Mouse (Mus musculus): Measurements from ENCODE around the gene Mmd. TPM values are rescaled to one million over a fixed set of nuclear protein-coding genes. Genes with fewer than 3 reads are reported as not detected.
"Not testable (repeated sequence)": the region's sequence is repeated elsewhere in the genome, so short reads cannot be mapped to it uniquely, and the experiment has no call there.

Mmd gene
- polyA plus RNA-seq, 1 experiment from 2014 or later = 80.6 TPM

GRCm38 (mm10) chr11:90269398-90270123 is 20.3 kb downstream of the Mmd start:
- 0 out of 2 replicates have a peak, but pooled peaks cover 3% of the 10 kb centered on the region for H3K4me1 ChIP-seq (ENCODE audit: control insufficient read depth, insufficient read depth, low read length)
- 29% methylated on average over 18 of the region's 18 CpGs for WGBS
- H3K4me2 ChIP-seq (ENCODE audit: low read depth, low read length) = no peak overlapping the region
- H3K9ac ChIP-seq (replicated peaks; ENCODE audit: low read depth, low read length) = no peak overlapping the region
- H3K9me3 ChIP-seq (ENCODE audit: control insufficient read depth, low read length) = no peaks in the 10 kb centered on the region
- H3K27ac ChIP-seq (ENCODE audit: low read depth, low read length) = no peak overlapping the region
- peak; percentile 14; the same call in 1 of the 2 replicates for ATAC-seq (ENCODE audit: low read depth)
- peaks cover 4% of the 10 kb centered on the region; the same call in 1 of the 2 replicates for H3K36me3 ChIP-seq (ENCODE audit: control insufficient read depth, insufficient read depth, low read length)
- no peak overlapping the region for H3K4me3 ChIP-seq (ENCODE audit: low read depth, low read length)
- no peaks in the 10 kb centered on the region for H3K27me3 ChIP-seq (ENCODE audit: control insufficient read depth, insufficient read depth, low read length)

- Histone ChIP-seq H3K9ac (replicated peaks; ENCODE audit: low read depth, low read length) (no peak overlapping the region), H3K4me3 (ENCODE audit: low read depth, low read length) (no peak overlapping the region), H3K27me3 (ENCODE audit: control insufficient read depth, insufficient read depth, low read length) (no peaks in the 10 kb centered on the region), H3K36me3 (ENCODE audit: control insufficient read depth, insufficient read depth, low read length) (peaks cover 4% of the 10 kb centered on the region; the same call in 1 of the 2 replicates), H3K9me3 (ENCODE audit: control insufficient read depth, low read length) (no peaks in the 10 kb centered on the region), H3K27ac (ENCODE audit: low read depth, low read length) (no peak overlapping the region), H3K4me2 (ENCODE audit: low read depth, low read length) (no peak overlapping the region), H3K4me1 (ENCODE audit: control insufficient read depth, insufficient read depth, low read length) (0 out of 2 replicates have a peak, but pooled peaks cover 3% of the 10 kb centered on the region)
- 80% methylated on average over 11 of the region's 11 CpGs for WGBS
- no peak for ATAC-seq (ENCODE audit: low read depth)
These were observed 21.0 kb downstream of the Mmd start for GRCm38 (mm10) chr11:90270132-90270877.

DNA sequence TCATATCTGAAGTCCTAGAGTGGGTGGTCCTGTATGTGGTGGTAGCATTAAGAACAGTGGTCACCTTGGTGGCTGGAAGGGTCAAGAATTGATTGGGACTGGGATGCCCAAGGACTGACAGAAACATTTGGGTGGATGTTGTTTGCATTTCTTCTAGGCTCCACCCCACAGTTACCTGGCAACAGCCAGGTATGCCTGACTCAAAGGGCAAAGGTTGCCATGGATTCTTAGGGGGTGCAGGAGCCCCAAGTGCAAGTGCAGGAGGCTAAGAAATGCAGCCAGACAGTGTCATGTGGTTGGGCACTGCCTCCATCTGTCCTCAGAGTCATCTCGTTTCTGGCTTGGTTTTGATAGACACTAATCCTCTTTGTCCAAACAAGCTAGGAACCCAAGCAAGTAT is 24.9 kb downstream of the Mmd start:
- Histone ChIP-seq H3K36me3 (ENCODE audit: control insufficient read depth, insufficient read depth, low read length) (peaks cover 6% of the 10 kb centered on the region; the same call in 1 of the 2 replicates), H3K4me1 (ENCODE audit: control insufficient read depth, insufficient read depth, low read length) (0 out of 2 replicates have a peak, but pooled peaks cover 1% of the 10 kb centered on the region), H3K27ac (ENCODE audit: low read depth, low read length) (no peak overlapping the region), H3K9ac (replicated peaks; ENCODE audit: low read depth, low read length) (no peak overlapping the region), H3K27me3 (ENCODE audit: control insufficient read depth, insufficient read depth, low read length) (no peaks in the 10 kb centered on the region), H3K9me3 (ENCODE audit: control insufficient read depth, low read length) (no peaks in the 10 kb centered on the region), H3K4me3 (ENCODE audit: low read depth, low read length) (no peak overlapping the region), H3K4me2 (ENCODE audit: low read depth, low read length) (no peak overlapping the region)
- ATAC-seq (ENCODE audit: low read depth) = no peak
- 70% methylated on average over 1 of the region's 1 CpGs for WGBS

- H3K9ac ChIP-seq (replicated peaks; ENCODE audit: low read depth, low read length) = no peak overlapping the region
- H3K4me1 ChIP-seq (ENCODE audit: control insufficient read depth, insufficient read depth, low read length) = no peaks in the 10 kb centered on the region
- H3K27me3 ChIP-seq (ENCODE audit: control insufficient read depth, insufficient read depth, low read length) = no peaks in the 10 kb centered on the region
- 86% methylated on average over 7 of the region's 7 CpGs for WGBS
- H3K9me3 ChIP-seq (ENCODE audit: control insufficient read depth, low read length) = no peaks in the 10 kb centered on the region
- no peak overlapping the region for H3K4me2 ChIP-seq (ENCODE audit: low read depth, low read length)
- H3K36me3 ChIP-seq (ENCODE audit: control insufficient read depth, insufficient read depth, low read length) = peaks cover 6% of the 10 kb centered on the region; the same call in 1 of the 2 replicates
- H3K4me3 ChIP-seq (ENCODE audit: low read depth, low read length) = no peak overlapping the region
- no peak overlapping the region for H3K27ac ChIP-seq (ENCODE audit: low read depth, low read length)
- ATAC-seq (ENCODE audit: low read depth) = no peak
These were observed 26.4 kb downstream of the Mmd start for GRCm38 (mm10) chr11:90275663-90276062.

DNA sequence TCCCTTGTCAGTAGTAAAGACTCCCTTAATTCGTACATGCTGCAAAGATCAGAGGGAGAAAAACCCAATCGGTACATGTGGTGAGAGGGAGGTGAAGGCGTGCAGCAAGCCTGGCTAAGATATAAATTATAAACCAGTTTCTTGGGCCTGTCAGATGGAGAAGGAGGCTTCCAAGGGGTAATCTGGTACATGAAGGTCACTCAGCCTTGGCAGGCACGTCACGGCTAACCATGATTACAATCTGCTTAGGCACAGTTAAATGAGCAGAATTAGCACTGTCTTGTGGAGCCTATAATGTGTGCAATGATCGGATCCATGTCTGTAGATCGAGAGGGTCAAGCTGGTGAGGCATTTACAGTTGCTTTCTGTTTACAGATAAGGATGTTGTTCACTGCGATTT is 26.9 kb downstream of the Mmd start:
- H3K4me3 ChIP-seq (ENCODE audit: low read depth, low read length) = no peak overlapping the region
- no peak for ATAC-seq (ENCODE audit: low read depth)
- no peak overlapping the region for H3K9ac ChIP-seq (replicated peaks; ENCODE audit: low read depth, low read length)
- 67% methylated on average over 8 of the region's 8 CpGs for WGBS
- H3K4me2 ChIP-seq (ENCODE audit: low read depth, low read length) = no peak overlapping the region
- no peaks in the 10 kb centered on the region for H3K9me3 ChIP-seq (ENCODE audit: control insufficient read depth, low read length)
- peaks cover 6% of the 10 kb centered on the region; the same call in 1 of the 2 replicates for H3K36me3 ChIP-seq (ENCODE audit: control insufficient read depth, insufficient read depth, low read length)
- no peak overlapping the region for H3K27ac ChIP-seq (ENCODE audit: low read depth, low read length)
- no peaks in the 10 kb centered on the region for H3K27me3 ChIP-seq (ENCODE audit: control insufficient read depth, insufficient read depth, low read length)
- H3K4me1 ChIP-seq (ENCODE audit: control insufficient read depth, insufficient read depth, low read length) = no peaks in the 10 kb centered on the region

DNA sequence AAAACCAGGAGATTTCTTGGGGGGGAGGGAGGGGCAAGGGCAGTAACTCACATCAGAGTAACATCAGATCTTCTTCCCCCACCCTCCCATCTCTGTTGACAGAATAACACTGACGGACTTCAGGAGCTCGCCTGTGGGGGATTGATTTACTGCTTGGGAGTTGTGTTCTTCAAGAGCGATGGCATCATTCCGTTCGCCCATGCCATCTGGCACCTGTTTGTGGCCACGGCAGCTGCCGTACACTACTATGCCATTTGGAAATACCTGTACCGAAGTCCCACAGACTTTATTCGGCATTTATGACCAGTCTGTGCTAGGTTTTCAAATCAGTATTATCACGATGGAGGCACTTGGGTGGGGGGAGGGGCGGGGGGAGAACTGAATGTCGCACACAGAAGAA is 27.3 kb downstream of the Mmd start:
- WGBS = 81% methylated on average over 12 of the region's 12 CpGs
- Histone ChIP-seq H3K27me3 (ENCODE audit: control insufficient read depth, insufficient read depth, low read length) (no peaks in the 10 kb centered on the region), H3K4me2 (ENCODE audit: low read depth, low read length) (no peak overlapping the region), H3K36me3 (ENCODE audit: control insufficient read depth, insufficient read depth, low read length) (peaks cover 6% of the 10 kb centered on the region; the same call in 1 of the 2 replicates), H3K9me3 (ENCODE audit: control insufficient read depth, low read length) (no peaks in the 10 kb centered on the region), H3K4me1 (ENCODE audit: control insufficient read depth, insufficient read depth, low read length) (no peaks in the 10 kb centered on the region), H3K9ac (replicated peaks; ENCODE audit: low read depth, low read length) (no peak overlapping the region), H3K4me3 (ENCODE audit: low read depth, low read length) (no peak overlapping the region), H3K27ac (ENCODE audit: low read depth, low read length) (no peak overlapping the region)
- ATAC-seq (ENCODE audit: low read depth) = no peak

DNA sequence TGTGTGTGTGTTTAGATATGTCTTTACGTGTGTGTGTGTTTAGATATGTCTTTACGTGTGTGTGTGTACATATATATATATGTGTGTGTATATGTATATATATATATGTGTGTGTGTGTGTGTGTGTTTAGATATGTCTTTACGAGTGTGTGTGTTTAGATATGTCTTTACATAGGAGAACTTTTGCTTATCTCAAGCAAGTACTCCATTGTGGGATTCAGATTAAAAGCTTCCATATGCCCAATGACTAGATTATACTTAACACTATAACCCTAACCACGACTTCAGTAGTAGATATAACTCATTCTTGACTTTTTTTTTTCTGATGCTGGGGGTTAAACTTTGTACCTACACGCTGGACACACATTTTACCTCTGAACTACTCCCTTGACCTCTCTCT is 30.8 kb downstream of the Mmd start:
- no peak overlapping the region for H3K4me3 ChIP-seq (ENCODE audit: low read depth, low read length)
- H3K9ac ChIP-seq (replicated peaks; ENCODE audit: low read depth, low read length) = no peak overlapping the region
- no peak for ATAC-seq (ENCODE audit: low read depth)
- H3K4me2 ChIP-seq (ENCODE audit: low read depth, low read length) = no peak overlapping the region
- no peaks in the 10 kb centered on the region for H3K4me1 ChIP-seq (ENCODE audit: control insufficient read depth, insufficient read depth, low read length)
- no peak overlapping the region for H3K27ac ChIP-seq (ENCODE audit: low read depth, low read length)
- WGBS = 95% methylated on average over 5 of the region's 5 CpGs
- peaks cover 6% of the 10 kb centered on the region; the same call in 1 of the 2 replicates for H3K36me3 ChIP-seq (ENCODE audit: control insufficient read depth, insufficient read depth, low read length)
- H3K9me3 ChIP-seq (ENCODE audit: control insufficient read depth, low read length) = no peaks in the 10 kb centered on the region
- H3K27me3 ChIP-seq (ENCODE audit: control insufficient read depth, insufficient read depth, low read length) = no peaks in the 10 kb centered on the region

- not testable (repeated sequence) for H3K9ac ChIP-seq (replicated peaks; ENCODE audit: low read depth, low read length)
These were observed 32.7 kb downstream of the Mmd start for GRCm38 (mm10) chr11:90281943-90282342.

DNA sequence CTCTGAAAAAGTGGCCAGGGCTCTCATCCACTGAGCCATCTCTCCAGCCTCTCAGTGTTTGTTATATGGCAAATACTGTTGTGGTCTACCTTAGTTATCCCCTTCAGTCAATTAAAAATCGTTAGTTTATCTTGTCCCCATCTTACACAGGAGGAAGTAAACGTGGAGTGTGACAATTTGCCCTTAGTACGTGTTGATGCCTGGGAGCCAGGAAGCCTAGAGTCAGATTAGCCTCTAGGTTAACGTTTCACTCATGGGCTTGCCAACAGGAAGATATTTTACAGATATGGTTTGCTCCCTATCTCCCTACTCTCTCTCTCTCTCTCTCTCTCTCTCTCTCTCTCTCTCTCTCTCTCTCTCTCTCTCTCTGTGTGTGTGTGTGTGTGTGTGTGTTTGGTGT is 33.9 kb downstream of the Mmd start:
- H3K9ac ChIP-seq (replicated peaks; ENCODE audit: low read depth, low read length) = no peak overlapping the region

More at GRCm38 (mm10) chr11:90281943-90282342, 32.7 kb downstream of the Mmd start:
- 86% methylated on average over 2 of the region's 2 CpGs for WGBS
- H3K4me2 ChIP-seq (ENCODE audit: low read depth, low read length); H3K36me3 ChIP-seq (ENCODE audit: control insufficient read depth, insufficient read depth, low read length); ATAC-seq (ENCODE audit: low read depth); H3K4me3 ChIP-seq (ENCODE audit: low read depth, low read length); H3K27ac ChIP-seq (ENCODE audit: low read depth, low read length); H3K27me3 ChIP-seq (ENCODE audit: control insufficient read depth, insufficient read depth, low read length); H3K9me3 ChIP-seq (ENCODE audit: control insufficient read depth, low read length); H3K4me1 ChIP-seq (ENCODE audit: control insufficient read depth, insufficient read depth, low read length): not testable (repeated sequence)

More for the DNA sequence above, 33.9 kb downstream of the Mmd start:
- Histone ChIP-seq H3K27ac (ENCODE audit: low read depth, low read length) (no peak overlapping the region), H3K36me3 (ENCODE audit: control insufficient read depth, insufficient read depth, low read length) (no peaks in the 10 kb centered on the region), H3K9me3 (ENCODE audit: control insufficient read depth, low read length) (no peaks in the 10 kb centered on the region), H3K4me3 (ENCODE audit: low read depth, low read length) (no peak overlapping the region), H3K27me3 (ENCODE audit: control insufficient read depth, insufficient read depth, low read length) (no peaks in the 10 kb centered on the region), H3K4me1 (ENCODE audit: control insufficient read depth, insufficient read depth, low read length) (no peaks in the 10 kb centered on the region), H3K4me2 (ENCODE audit: low read depth, low read length) (no peak overlapping the region)
- 79% methylated on average over 4 of the region's 4 CpGs for WGBS
- no peak for ATAC-seq (ENCODE audit: low read depth)
